Mouse (Mus musculus): ENCODE data around the gene Card9. TPM values are rescaled to one million over a fixed set of nuclear protein-coding genes. Genes with fewer than 3 reads are reported as not detected.

Gene Card9
- polyA plus RNA-seq, 1 experiment from 2014 or later, result 1.8 TPM

- ATAC-seq (replicated peaks; ENCODE audit: low FRiP score), result 0 out of 2 replicates have a peak, but pooled peaks have one; percentile 39
- H3K4me2 ChIP-seq (ENCODE audit: low read depth, low read length, severe bottlenecking), result no peak overlapping the region
- H3K9ac ChIP-seq (ENCODE audit: low read length), result no peak overlapping the region
- H3K4me3 ChIP-seq (ENCODE audit: low read depth, low read length), result no peak overlapping the region
- no peaks in the 10 kb centered on the region for H3K9me3 ChIP-seq (ENCODE audit: control insufficient read depth, low read length)
- 67% methylated on average over 8 of the region's 8 CpGs for WGBS
- H3K27me3 ChIP-seq (ENCODE audit: control insufficient read depth, insufficient read depth, low read length), result no peaks in the 10 kb centered on the region
- no peak overlapping the region for H3K27ac ChIP-seq (ENCODE audit: low read depth, low read length)
- peaks cover 19% of the 10 kb centered on the region for H3K36me3 ChIP-seq (ENCODE audit: control insufficient read depth, insufficient read depth, low read length)
- DNase-seq (ENCODE audit: low spot score), result no peak
- H3K4me1 ChIP-seq (replicated peaks; ENCODE audit: control insufficient read depth, insufficient read depth, low read length), result no peaks in the 10 kb centered on the region
These were observed 31.3 kb downstream of the Card9 start for GRCm38 (mm10) chr2:26329402-26329801.

- H3K27ac ChIP-seq (ENCODE audit: low read depth, low read length), result no peak overlapping the region
- no peak overlapping the region for H3K4me3 ChIP-seq (ENCODE audit: low read depth, low read length)
- ATAC-seq (replicated peaks; ENCODE audit: low FRiP score), result no peak
- H3K36me3 ChIP-seq (ENCODE audit: control insufficient read depth, insufficient read depth, low read length), result peaks cover 32% of the 10 kb centered on the region
- H3K27me3 ChIP-seq (ENCODE audit: control insufficient read depth, insufficient read depth, low read length), result no peaks in the 10 kb centered on the region
- 90% methylated on average over 4 of the region's 4 CpGs for WGBS
- no peak overlapping the region for H3K4me2 ChIP-seq (ENCODE audit: low read depth, low read length, severe bottlenecking)
- no peaks in the 10 kb centered on the region for H3K9me3 ChIP-seq (ENCODE audit: control insufficient read depth, low read length)
- DNase-seq (ENCODE audit: low spot score), result no peak
- H3K4me1 ChIP-seq (replicated peaks; ENCODE audit: control insufficient read depth, insufficient read depth, low read length), result no peaks in the 10 kb centered on the region
- no peak overlapping the region for H3K9ac ChIP-seq (ENCODE audit: low read length)
These were observed 32.9 kb downstream of the Card9 start for GRCm38 (mm10) chr2:26327852-26328251.

GRCm38 (mm10) chr2:26325386-26326181 lies 35.1 kb downstream of the Card9 start:
- Histone ChIP-seq H3K4me2 (ENCODE audit: low read depth, low read length, severe bottlenecking) (no peak overlapping the region), H3K36me3 (ENCODE audit: control insufficient read depth, insufficient read depth, low read length) (peaks cover 27% of the 10 kb centered on the region), H3K27ac (ENCODE audit: low read depth, low read length) (no peak overlapping the region), H3K4me1 (replicated peaks; ENCODE audit: control insufficient read depth, insufficient read depth, low read length) (no peaks in the 10 kb centered on the region), H3K4me3 (ENCODE audit: low read depth, low read length) (no peak overlapping the region), H3K27me3 (ENCODE audit: control insufficient read depth, insufficient read depth, low read length) (no peaks in the 10 kb centered on the region), H3K9ac (ENCODE audit: low read length) (no peak overlapping the region), H3K9me3 (ENCODE audit: control insufficient read depth, low read length) (no peaks in the 10 kb centered on the region)
- DNase-seq (ENCODE audit: low spot score), result peak; percentile 82
- 70% methylated on average over 15 of the region's 15 CpGs for WGBS
- peak; percentile 62; the same call in 1 of the 2 replicates for ATAC-seq (replicated peaks; ENCODE audit: low FRiP score)

- H3K36me3 ChIP-seq (ENCODE audit: control insufficient read depth, insufficient read depth, low read length), result peaks cover 26% of the 10 kb centered on the region
These were observed 35.8 kb downstream of the Card9 start for GRCm38 (mm10) chr2:26324917-26325316.

GRCm38 (mm10) chr2:26323589-26324325 lies 37.0 kb downstream of the Card9 start:
- no peak overlapping the region for H3K9ac ChIP-seq (ENCODE audit: low read length)
- H3K4me2 ChIP-seq (ENCODE audit: low read depth, low read length, severe bottlenecking), result no peak overlapping the region
- 91% methylated on average over 13 of the region's 13 CpGs for WGBS
- ATAC-seq (replicated peaks; ENCODE audit: low FRiP score) (no peak), DNase-seq (ENCODE audit: low spot score) (no peak)
- H3K27me3 ChIP-seq (ENCODE audit: control insufficient read depth, insufficient read depth, low read length), result no peaks in the 10 kb centered on the region
- no peaks in the 10 kb centered on the region for H3K9me3 ChIP-seq (ENCODE audit: control insufficient read depth, low read length)
- peaks cover 26% of the 10 kb centered on the region for H3K36me3 ChIP-seq (ENCODE audit: control insufficient read depth, insufficient read depth, low read length)
- H3K4me3 ChIP-seq (ENCODE audit: low read depth, low read length), result no peak overlapping the region
- no peak overlapping the region for H3K27ac ChIP-seq (ENCODE audit: low read depth, low read length)
- H3K4me1 ChIP-seq (replicated peaks; ENCODE audit: control insufficient read depth, insufficient read depth, low read length), result no peaks in the 10 kb centered on the region

More at GRCm38 (mm10) chr2:26324917-26325316, 35.8 kb downstream of the Card9 start:
- 89% methylated on average over 2 of the region's 2 CpGs for WGBS
- Histone ChIP-seq H3K9me3 (ENCODE audit: control insufficient read depth, low read length) (no peaks in the 10 kb centered on the region), H3K4me1 (replicated peaks; ENCODE audit: control insufficient read depth, insufficient read depth, low read length) (no peaks in the 10 kb centered on the region), H3K27ac (ENCODE audit: low read depth, low read length) (no peak overlapping the region), H3K27me3 (ENCODE audit: control insufficient read depth, insufficient read depth, low read length) (no peaks in the 10 kb centered on the region), H3K4me2 (ENCODE audit: low read depth, low read length, severe bottlenecking) (no peak overlapping the region), H3K9ac (ENCODE audit: low read length) (no peak overlapping the region), H3K4me3 (ENCODE audit: low read depth, low read length) (no peak overlapping the region)
- DNase-seq (ENCODE audit: low spot score) (no peak), ATAC-seq (replicated peaks; ENCODE audit: low FRiP score) (no peak)

GRCm38 (mm10) chr2:26320245-26321185 lies 40.2 kb downstream of the Card9 start:
- Histone ChIP-seq H3K4me2 (ENCODE audit: low read depth, low read length, severe bottlenecking) (no peak overlapping the region), H3K27me3 (ENCODE audit: control insufficient read depth, insufficient read depth, low read length) (no peaks in the 10 kb centered on the region), H3K4me3 (ENCODE audit: low read depth, low read length) (no peak overlapping the region), H3K9me3 (ENCODE audit: control insufficient read depth, low read length) (no peaks in the 10 kb centered on the region), H3K36me3 (ENCODE audit: control insufficient read depth, insufficient read depth, low read length) (peaks cover 13% of the 10 kb centered on the region), H3K27ac (ENCODE audit: low read depth, low read length) (no peak overlapping the region), H3K9ac (ENCODE audit: low read length) (no peak overlapping the region), H3K4me1 (replicated peaks; ENCODE audit: control insufficient read depth, insufficient read depth, low read length) (peaks cover 11% of the 10 kb centered on the region; the same call in 1 of the 2 replicates)
- 93% methylated on average over 14 of the region's 14 CpGs for WGBS
- no peak for ATAC-seq (replicated peaks; ENCODE audit: low FRiP score)
- no peak for DNase-seq (ENCODE audit: low spot score)

- no peak for ATAC-seq (replicated peaks; ENCODE audit: low FRiP score)
- Histone ChIP-seq H3K4me1 (replicated peaks; ENCODE audit: control insufficient read depth, insufficient read depth, low read length) (peaks cover 13% of the 10 kb centered on the region; the same call in 1 of the 2 replicates), H3K27me3 (ENCODE audit: control insufficient read depth, insufficient read depth, low read length) (no peaks in the 10 kb centered on the region)
These were observed 41.0 kb downstream of the Card9 start for GRCm38 (mm10) chr2:26319519-26320244.

More at GRCm38 (mm10) chr2:26319519-26320244, 41.0 kb downstream of the Card9 start:
- Histone ChIP-seq H3K9ac (ENCODE audit: low read length) (no peak overlapping the region), H3K4me2 (ENCODE audit: low read depth, low read length, severe bottlenecking) (no peak overlapping the region), H3K36me3 (ENCODE audit: control insufficient read depth, insufficient read depth, low read length) (peaks cover 13% of the 10 kb centered on the region), H3K27ac (ENCODE audit: low read depth, low read length) (no peak overlapping the region), H3K4me3 (ENCODE audit: low read depth, low read length) (no peak overlapping the region), H3K9me3 (ENCODE audit: control insufficient read depth, low read length) (no peaks in the 10 kb centered on the region)
- no peak for DNase-seq (ENCODE audit: low spot score)
- 86% methylated on average over 13 of the region's 13 CpGs for WGBS

All from forebrain, embryonic 11.5 days (tissue).